Comparison of ENCODE assay signal across 21 mouse cellular contexts in the genomic region with DNA sequence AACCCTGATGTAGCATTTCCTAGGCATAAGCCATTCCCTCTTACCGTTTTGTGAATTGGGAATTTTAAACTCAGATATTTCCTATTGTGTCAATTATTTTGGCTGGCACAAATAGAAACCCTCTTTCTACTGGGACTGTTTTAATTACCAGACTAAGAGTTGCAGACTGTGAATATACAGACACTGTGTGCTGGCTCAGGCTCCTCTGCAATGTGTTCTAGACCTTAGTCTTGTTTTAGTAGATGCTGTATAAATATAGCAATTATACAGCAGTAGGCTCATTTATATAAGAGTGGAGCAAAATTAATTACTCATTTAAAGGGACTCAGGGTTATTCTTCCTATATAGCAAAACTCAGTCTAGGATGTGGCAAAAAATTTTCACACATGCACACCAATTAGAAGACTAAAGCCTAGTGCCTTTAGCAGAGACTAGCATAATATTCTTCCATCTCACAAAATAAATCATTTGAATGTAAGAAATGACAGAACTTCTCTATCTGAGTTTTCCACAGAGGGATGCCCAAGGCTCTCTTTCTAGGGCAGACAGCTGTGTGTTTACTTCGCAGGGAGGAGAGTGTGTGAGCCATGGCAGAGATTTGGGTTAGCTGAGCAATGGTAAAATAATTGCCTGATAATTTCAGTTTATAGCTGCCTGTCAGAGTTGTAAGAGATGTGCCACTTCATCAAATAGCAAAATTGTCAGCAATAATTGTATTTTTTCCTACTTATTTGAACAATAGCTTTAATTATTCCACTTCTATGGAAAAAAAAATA.
"Had no signal": no experiment of that assay in that cellular context is flagged by ENCODE, and none has a peak within 500 bp of the region (broad histone marks: within the 10 kb centered on the region; RNA-seq: fewer than 3 reads in every experiment).

No protein-coding gene starts in this region.

- H3K4me3 ChIP-seq: limb, embryonic 10.5 days; limb, embryonic 13.5 days; liver, embryonic 12.5 days; liver, embryonic 15.5 days; lung, embryonic 15.5 days; megakaryocyte, embryonic 14.5 days; midbrain, embryonic 10.5 days; midbrain, embryonic 13.5 days; myocyte; neural tube, embryonic 13.5 days had no signal

- H3K4me2 ChIP-seq: limb, embryonic 13.5 days; liver, embryonic 12.5 days; liver, embryonic 15.5 days; lung, embryonic 15.5 days; midbrain, embryonic 13.5 days; neural tube, embryonic 13.5 days had no signal

- DNase-seq: kidney, postnatal 25 days; liver; lung, adult 18-20 months; lung, postnatal 10 days; lung, postnatal 36 days; retina, postnatal 1 day; thymus, adult 2 months; thymus, postnatal 14 days; thymus, postnatal 4 days had no signal

- H3K27me3 ChIP-seq: limb, embryonic 13.5 days; liver, embryonic 12.5 days; liver, embryonic 15.5 days; lung, embryonic 15.5 days; megakaryocyte, embryonic 14.5 days; midbrain, embryonic 13.5 days; neural tube, embryonic 13.5 days had no signal

- H3K36me3 ChIP-seq: limb, embryonic 10.5 days; limb, embryonic 13.5 days; liver, embryonic 12.5 days; liver, embryonic 15.5 days; lung, embryonic 15.5 days; midbrain, embryonic 10.5 days; midbrain, embryonic 13.5 days; neural tube, embryonic 13.5 days had no signal

- H3K27ac ChIP-seq: kidney, postnatal 0 days; limb, embryonic 10.5 days; limb, embryonic 13.5 days; liver, embryonic 12.5 days; liver, embryonic 15.5 days; lung, embryonic 15.5 days; midbrain, embryonic 10.5 days; midbrain, embryonic 13.5 days; neural tube, embryonic 13.5 days had no signal

- H3K9me3 ChIP-seq: limb, embryonic 10.5 days; limb, embryonic 13.5 days; liver, embryonic 12.5 days; liver, embryonic 15.5 days; lung, embryonic 15.5 days; midbrain, embryonic 10.5 days; midbrain, embryonic 13.5 days; neural tube, embryonic 13.5 days had no signal

- H3K9ac ChIP-seq: limb, embryonic 13.5 days; liver, embryonic 12.5 days; liver, embryonic 15.5 days; lung, embryonic 15.5 days; midbrain, embryonic 13.5 days; neural tube, embryonic 13.5 days had no signal

- ATAC-seq: liver, embryonic 12.5 days; midbrain, embryonic 13.5 days; midbrain, embryonic 16.5 days had no signal

- H3K4me1 ChIP-seq: limb, embryonic 10.5 days; limb, embryonic 13.5 days; liver, embryonic 12.5 days; liver, embryonic 15.5 days; lung, embryonic 15.5 days; megakaryocyte, embryonic 14.5 days; midbrain, embryonic 10.5 days had no signal
